Mouse (Mus musculus) heart, embryonic 11.5 days (tissue): Measurements from ENCODE around the gene Myo5c. TPM values are rescaled to one million over a fixed set of nuclear protein-coding genes. Genes with fewer than 3 reads are reported as not detected.
"Not testable (repeated sequence)": the region's sequence is repeated elsewhere in the genome, so short reads cannot be mapped to it uniquely, and the experiment has no call there.

Source experiments
- ATAC-seq: fragments of 200-750 bp; cut with Nextera tagmentation; replicated peaks from 2 replicates; pipeline ENCODE4 v1.8.0; 2017; ENCODE audit warnings: moderate library complexity; ENCODE audit not compliant: insufficient number of reproducible peaks, low FRiP score, low TSS enrichment
- H3K27ac ChIP-seq: fragments of 300-500 bp; sonication (generic); 2 replicates; pipeline ENCODE4 v1.5.1; 2014; ENCODE audit warnings: mild to moderate bottlenecking, low read depth, low read length
- H3K27me3 ChIP-seq: fragments of 300-500 bp; sonication (generic); 2 replicates; pipeline ENCODE4 v1.6.1; 2014; ENCODE audit warnings: mild to moderate bottlenecking, low read length, mixed read lengths; ENCODE audit not compliant: control insufficient read depth, insufficient read depth
- H3K36me3 ChIP-seq: fragments of 300-500 bp; sonication (generic); 2 replicates; pipeline ENCODE4 v1.6.1; 2014; ENCODE audit warnings: mild to moderate bottlenecking, low read length, moderate library complexity, mixed read lengths; ENCODE audit not compliant: control insufficient read depth, insufficient read depth
- H3K4me1 ChIP-seq: fragments of 300-500 bp; sonication (generic); 2 replicates; pipeline ENCODE4 v1.6.1; 2014; ENCODE audit warnings: low read length; ENCODE audit not compliant: control insufficient read depth, insufficient read depth
- H3K4me2 ChIP-seq: fragments of 300-500 bp; sonication (generic); 2 replicates; pipeline ENCODE4 v1.6.1; 2014; ENCODE audit warnings: mild to moderate bottlenecking, moderate library complexity
- H3K4me3 ChIP-seq: fragments of 300-500 bp; sonication (generic); 2 replicates; pipeline ENCODE4 v1.5.1; 2014; ENCODE audit warnings: low read depth, low read length
- H3K9ac ChIP-seq: fragments of 300-500 bp; sonication (generic); 2 replicates; pipeline ENCODE4 v1.6.1; 2014; ENCODE audit warnings: mild to moderate bottlenecking, low read depth, low read length, moderate library complexity
- H3K9me3 ChIP-seq: fragments of 300-500 bp; sonication (generic); replicated peaks from 2 replicates; pipeline ENCODE4 v1.6.1; 2016; ENCODE audit warnings: low read length; ENCODE audit not compliant: control insufficient read depth
- WGBS: fragments of 180-500 bp; shearing (Covaris S2); extraction: QIAGEN DNeasy Blood & Tissue Kit; methylation state at CpG from one replicate; pipeline ENCODE4 v1.1.7; 2014; ENCODE audit not compliant: insufficient replicate concordance; 5-methylcytosine and 5-hydroxymethylcytosine counted together
- polyA plus RNA-seq: library from polyadenylated mRNA; unstranded; fragments of >200 nt; fragmentation: Nextera tagmentation; extraction: Ambion mirVana; gene quantifications from 2 replicates; pipeline ENCODE4 v1.2.1, GENCODE M21; 2014

Myo5c gene
- polyA plus RNA-seq, 1 experiment from 2014 or later = 1.0 TPM

DNA sequence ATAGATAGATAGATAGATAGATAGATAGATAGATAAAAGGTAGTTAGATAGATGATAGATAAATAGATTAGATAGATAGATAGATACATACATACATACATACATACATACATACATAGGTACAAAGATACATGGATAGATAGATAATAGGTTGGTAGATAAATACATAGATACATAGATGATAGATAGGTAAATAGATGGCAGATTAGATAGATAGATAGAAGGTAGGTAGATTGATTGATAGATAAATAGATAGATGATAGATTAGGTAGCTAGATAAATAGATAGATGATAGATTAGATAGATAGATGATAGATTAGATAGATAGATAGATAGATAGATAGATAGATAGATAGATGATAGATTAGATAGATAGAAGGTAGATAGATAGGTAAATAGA is 17.1 kb downstream of the Myo5c start:
- Histone ChIP-seq H3K9me3 (no peaks in the 10 kb centered on the region), H3K4me1 (peaks cover 2% of the 10 kb centered on the region), H3K27me3 (no peaks in the 10 kb centered on the region), H3K4me3 (no peak overlapping the region), H3K36me3 (no peaks in the 10 kb centered on the region), H3K27ac (no peak overlapping the region), H3K9ac (no peak overlapping the region; the same call in 1 of the 2 replicates), H3K4me2 (no peak overlapping the region)
- ATAC-seq = no peak

DNA sequence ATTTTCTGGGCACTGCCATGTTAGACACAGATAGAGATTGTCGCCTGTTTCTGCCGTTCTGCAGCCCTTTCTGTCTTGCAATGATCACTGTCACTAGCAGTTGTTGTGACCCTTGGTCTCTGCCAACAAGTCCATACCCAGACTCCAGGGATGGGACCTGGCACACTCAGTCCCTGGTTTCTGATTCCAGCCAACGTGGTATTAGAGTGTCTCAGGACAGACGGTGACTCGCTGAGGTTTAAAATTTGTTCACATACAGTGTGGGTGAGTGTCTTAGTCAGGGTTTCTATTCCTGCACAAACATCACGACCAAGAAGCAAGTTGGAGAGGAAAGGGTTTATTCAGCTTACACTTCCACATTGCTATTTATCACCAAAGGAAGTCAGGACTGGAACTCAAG is 21.3 kb downstream of the Myo5c start:
- 65% methylated on average over 6 of the region's 6 CpGs for WGBS
- not testable (repeated sequence) for H3K27me3 ChIP-seq, H3K4me1 ChIP-seq, H3K9ac ChIP-seq, H3K9me3 ChIP-seq, H3K27ac ChIP-seq, H3K4me2 ChIP-seq, ATAC-seq, H3K4me3 ChIP-seq, H3K36me3 ChIP-seq

DNA sequence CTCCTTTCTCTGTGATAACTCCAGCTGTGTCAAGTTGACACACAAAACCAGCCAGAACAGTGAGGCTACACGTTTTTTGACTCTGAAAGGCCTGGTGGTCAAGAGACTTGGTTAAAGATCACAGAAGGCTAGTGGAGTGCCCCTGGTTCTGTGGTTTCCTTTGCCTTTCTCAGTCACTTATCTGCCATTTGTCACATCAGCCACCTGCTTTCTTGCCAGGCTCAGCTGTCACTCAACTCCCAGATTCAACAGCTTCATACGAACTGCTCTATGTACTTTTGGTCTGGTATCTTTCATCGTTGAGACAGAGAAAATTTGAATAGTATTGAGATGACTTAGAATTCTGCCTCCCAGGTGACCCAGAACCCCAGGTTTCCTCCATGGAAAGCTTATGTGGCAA is 21.9 kb downstream of the Myo5c start:
- ATAC-seq = no peak
- no peak overlapping the region for H3K9ac ChIP-seq
- WGBS = 34% methylated on average over 3 of the region's 3 CpGs
- H3K4me3 ChIP-seq = no peak overlapping the region
- no peaks in the 10 kb centered on the region for H3K36me3 ChIP-seq
- H3K9me3 ChIP-seq = no peaks in the 10 kb centered on the region
- no peak overlapping the region for H3K4me2 ChIP-seq
- H3K4me1 ChIP-seq = peaks cover 5% of the 10 kb centered on the region; the same call in 1 of the 2 replicates
- no peak overlapping the region for H3K27ac ChIP-seq
- no peaks in the 10 kb centered on the region for H3K27me3 ChIP-seq

DNA sequence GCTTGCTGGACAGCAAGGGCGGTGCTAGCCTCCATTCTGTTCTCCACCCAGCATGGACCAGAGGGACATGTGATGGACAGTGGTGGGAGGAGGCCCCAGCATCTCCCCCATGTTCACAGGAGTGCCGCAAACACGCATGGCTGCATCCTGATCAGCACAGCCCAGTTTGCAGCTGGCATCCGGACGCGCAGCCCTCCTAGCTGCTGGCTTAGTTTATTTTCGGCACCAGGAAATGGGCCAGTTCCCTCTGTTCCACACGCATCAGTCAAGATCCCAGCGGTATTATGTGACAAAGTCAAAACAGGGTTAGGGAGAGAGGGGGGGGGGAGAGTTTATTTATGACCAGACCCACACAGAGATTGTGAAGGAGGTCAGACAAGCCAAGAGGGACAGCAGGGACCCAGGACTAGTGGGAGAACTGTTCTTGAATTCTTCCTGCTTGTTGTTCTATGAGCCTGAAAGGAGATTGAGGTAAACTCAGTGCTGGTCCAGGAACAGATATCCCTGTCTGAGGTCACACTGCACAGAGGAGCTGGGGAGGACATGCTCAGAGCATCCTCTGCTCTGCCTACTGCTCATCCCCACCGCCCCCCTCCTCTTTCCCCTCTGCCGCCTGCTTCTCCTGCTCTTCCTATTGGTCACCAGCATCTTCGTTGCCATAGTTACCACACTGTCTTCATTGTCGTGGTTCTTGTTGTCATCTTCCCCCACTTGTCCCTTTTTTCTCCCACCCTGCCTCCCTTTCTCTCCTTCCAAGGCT is 22.6 kb downstream of the Myo5c start:
- H3K27ac ChIP-seq = no peak overlapping the region
- H3K4me1 ChIP-seq = peaks cover 5% of the 10 kb centered on the region; the same call in 1 of the 2 replicates
- no peak overlapping the region for H3K9ac ChIP-seq
- no peak overlapping the region for H3K4me2 ChIP-seq
- ATAC-seq = no peak
- H3K9me3 ChIP-seq = no peaks in the 10 kb centered on the region
- no peaks in the 10 kb centered on the region for H3K27me3 ChIP-seq
- 63% methylated on average over 13 of the region's 13 CpGs for WGBS
- no peaks in the 10 kb centered on the region for H3K36me3 ChIP-seq
- H3K4me3 ChIP-seq = no peak overlapping the region

DNA sequence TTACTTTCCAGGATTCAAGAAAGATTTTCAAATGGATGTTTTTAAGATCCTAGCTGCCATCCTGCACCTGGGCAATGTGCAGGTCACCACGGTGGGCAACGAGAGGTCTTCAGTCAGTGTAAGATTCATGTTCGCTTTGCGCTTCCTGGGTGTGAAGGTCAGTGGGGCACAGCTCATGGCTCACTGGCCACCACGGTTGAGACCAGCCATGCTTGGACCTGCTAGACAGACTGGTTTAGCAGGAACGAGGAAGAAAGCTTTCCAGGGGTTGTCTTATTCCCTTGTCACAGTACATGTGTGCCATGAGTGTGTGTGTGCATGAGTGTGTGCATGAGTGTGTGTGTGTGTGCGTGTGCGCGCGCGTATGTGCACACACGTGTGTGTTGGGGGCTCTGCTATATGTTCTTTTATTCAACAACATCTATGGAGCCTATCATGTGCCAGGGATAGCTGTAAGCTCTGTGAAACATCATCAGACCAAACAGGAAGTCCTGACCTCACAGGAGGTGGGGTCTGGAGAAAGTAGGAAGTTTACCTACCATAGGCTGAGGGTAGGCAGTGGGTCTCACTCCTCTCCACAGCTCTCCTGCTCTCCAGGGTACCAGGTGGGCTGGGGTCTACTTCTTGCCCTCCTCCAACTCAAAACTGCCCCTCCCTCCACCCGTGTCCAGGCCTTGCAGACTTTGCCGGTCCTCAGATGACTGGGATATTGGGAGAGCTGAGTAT is 24.2 kb downstream of the Myo5c start:
- H3K4me1 ChIP-seq = peaks cover 5% of the 10 kb centered on the region; the same call in 1 of the 2 replicates
- WGBS = 84% methylated on average over 14 of the region's 14 CpGs
- no peaks in the 10 kb centered on the region for H3K9me3 ChIP-seq

DNA sequence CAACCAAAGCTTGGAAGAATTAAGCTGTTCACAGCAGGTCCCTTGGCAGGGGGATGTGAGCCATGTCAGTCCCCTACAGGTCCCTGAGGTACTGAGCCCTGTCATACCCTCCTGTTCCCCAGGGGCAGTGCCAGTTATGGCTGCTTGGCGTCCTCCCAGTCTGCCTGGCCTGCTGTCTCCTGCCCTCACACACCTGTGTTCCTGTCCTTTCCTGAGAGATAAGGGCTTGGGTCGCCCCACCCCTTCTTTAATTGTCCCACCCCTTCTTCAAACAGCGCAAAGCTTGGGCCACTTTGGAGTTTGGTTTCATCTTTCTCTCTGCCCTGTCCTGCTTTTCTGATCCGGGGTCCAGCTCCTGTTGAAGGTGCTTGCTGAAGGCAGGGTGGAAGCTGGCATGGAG is 27.0 kb downstream of the Myo5c start:
- Histone ChIP-seq H3K9me3 (no peaks in the 10 kb centered on the region), H3K4me3 (no peak overlapping the region), H3K4me1 (peaks cover 5% of the 10 kb centered on the region; the same call in 1 of the 2 replicates), H3K27ac (no peak overlapping the region), H3K36me3 (no peaks in the 10 kb centered on the region), H3K27me3 (no peaks in the 10 kb centered on the region), H3K4me2 (no peak overlapping the region), H3K9ac (no peak overlapping the region)
- 54% methylated on average over 4 of the region's 4 CpGs for WGBS
- ATAC-seq = no peak

More for the DNA sequence above, 24.2 kb downstream of the Myo5c start:
- Histone ChIP-seq H3K4me2 (no peak overlapping the region), H3K27me3 (no peaks in the 10 kb centered on the region), H3K9ac (no peak overlapping the region), H3K4me3 (no peak overlapping the region), H3K36me3 (no peaks in the 10 kb centered on the region), H3K27ac (no peak overlapping the region)
- ATAC-seq = no peak

DNA sequence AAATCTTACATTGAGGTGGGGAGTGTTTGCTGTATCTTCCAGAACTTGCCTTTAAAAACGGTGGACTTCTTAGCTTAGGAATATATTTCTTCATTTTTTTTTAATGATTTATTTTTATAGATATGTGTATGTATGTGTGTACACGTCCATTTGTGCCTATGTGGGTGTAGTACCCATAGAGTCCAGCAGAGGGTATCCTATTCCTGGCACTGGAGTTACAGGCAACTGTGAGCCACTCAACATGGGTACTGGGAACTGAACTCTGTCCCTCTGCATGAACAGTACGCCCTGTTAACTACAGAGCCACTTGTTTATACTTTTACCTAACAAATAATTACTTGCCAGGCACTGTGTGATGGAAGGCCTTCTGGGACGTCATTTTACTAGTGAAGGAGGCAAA is 27.8 kb downstream of the Myo5c start:
- Histone ChIP-seq H3K9me3 (no peaks in the 10 kb centered on the region), H3K4me2 (no peak overlapping the region), H3K4me3 (no peak overlapping the region), H3K4me1 (no peaks in the 10 kb centered on the region; the same call in 1 of the 2 replicates), H3K27ac (no peak overlapping the region), H3K9ac (no peak overlapping the region), H3K36me3 (no peaks in the 10 kb centered on the region), H3K27me3 (no peaks in the 10 kb centered on the region)
- no peak for ATAC-seq
- WGBS = 79% methylated on average over 4 of the region's 4 CpGs

DNA sequence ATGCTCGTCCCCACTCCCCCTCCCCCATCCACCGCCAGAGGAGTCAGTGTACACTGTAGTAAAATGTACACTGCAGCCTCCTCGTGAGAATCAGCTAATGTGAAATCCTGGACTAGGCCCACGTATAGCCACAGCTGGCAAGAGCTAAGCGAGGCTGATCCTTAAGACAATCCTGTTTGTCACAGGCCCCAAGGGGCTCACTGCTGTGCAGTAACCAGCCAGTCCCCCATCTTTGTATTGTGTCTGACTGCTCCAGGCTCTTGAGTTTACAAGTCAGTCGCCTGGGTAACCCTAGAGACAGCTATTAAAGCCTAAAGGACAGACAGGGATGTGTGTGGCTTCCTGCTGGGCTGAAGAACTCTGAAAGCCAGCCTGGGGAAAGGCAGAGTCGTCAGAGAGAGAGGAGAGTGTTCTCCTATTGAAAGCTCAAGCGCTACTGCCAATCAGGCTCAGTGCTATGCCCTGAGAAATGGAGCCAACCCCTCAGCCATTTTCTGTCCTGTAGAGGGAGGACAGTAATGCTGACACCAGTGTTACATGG is 29.6 kb downstream of the Myo5c start:
- Histone ChIP-seq H3K4me1 (no peaks in the 10 kb centered on the region; the same call in 1 of the 2 replicates), H3K4me3 (no peak overlapping the region), H3K36me3 (no peaks in the 10 kb centered on the region), H3K9me3 (no peaks in the 10 kb centered on the region), H3K27me3 (no peaks in the 10 kb centered on the region), H3K4me2 (no peak overlapping the region), H3K9ac (no peak overlapping the region), H3K27ac (no peak overlapping the region)
- ATAC-seq = no peak
- WGBS = 31% methylated on average over 8 of the region's 8 CpGs
